Mouse (Mus musculus): ENCODE results near the gene Zkscan2.

Gene Zkscan2

GRCm38 (mm10) chr7:123431206-123431605 is 69.0 kb downstream of the Zkscan2 start:
- DNase-seq = no peak

- DNase-seq = no peak
Measured at GRCm38 (mm10) chr7:123430411-123430705, 69.9 kb downstream of the Zkscan2 start.

DNA sequence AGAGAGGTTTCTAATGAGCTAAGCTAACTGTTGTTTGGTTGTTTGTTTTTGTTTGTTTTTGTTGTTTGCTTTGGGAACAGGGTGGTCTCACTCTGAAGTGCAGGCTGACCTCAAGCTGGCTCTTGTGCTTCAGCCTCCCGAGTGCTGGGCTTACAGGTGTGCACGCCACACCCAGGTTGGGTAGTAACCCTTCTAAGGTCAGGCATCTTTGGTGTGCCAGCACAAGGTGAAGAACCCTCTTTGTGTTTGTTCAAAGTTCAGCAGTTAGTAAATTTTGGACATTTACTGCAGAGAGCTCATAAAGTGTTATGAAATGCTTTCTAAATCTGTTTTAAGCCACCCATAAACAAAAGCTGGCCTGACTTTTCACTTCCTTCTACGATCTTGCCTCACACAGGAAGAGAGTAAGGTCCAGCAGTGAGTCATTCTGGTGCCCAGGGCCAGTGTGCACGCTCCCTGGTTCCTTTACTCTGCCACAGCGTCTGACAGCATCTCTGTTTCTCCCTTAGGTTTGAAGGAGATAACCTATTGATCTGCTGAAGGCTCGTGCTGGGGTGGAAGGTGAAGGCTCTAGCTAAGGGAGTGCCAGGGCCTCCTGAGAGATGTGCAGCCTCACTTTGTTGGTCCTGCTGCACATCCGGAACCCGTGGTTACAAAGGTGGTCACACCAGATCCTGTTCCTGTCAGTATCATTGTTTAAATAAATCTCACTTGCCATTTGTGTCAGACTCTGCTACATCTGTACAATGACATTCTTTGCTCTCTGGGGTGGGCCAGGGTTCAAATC is 70.4 kb downstream of the Zkscan2 start:
- no peak for DNase-seq

All from kidney, postnatal 10 days (tissue).